Mouse (Mus musculus) intestine, embryonic 14.5 days (tissue): Measurements from ENCODE around the gene Gm853. TPM values are rescaled to one million over a fixed set of nuclear protein-coding genes. Genes with fewer than 3 reads are reported as not detected.
"Not testable (repeated sequence)": the region's sequence is repeated elsewhere in the genome, so short reads cannot be mapped to it uniquely, and the experiment has no call there.

Experiments
- ATAC-seq: fragments of 200-750 bp; cut with Nextera tagmentation; replicated peaks from 2 replicates; pipeline ENCODE4 v1.8.0; 2017; ENCODE audit warnings: low read depth, moderate number of reproducible peaks, moderate TSS enrichment, moderate library complexity; ENCODE audit not compliant: low FRiP score, low TSS enrichment
- DNase-seq: peaks from one replicate; pipeline ENCODE4 v3.0.0-alpha.2; 2018; ENCODE audit warnings: low spot score
- H3K27ac ChIP-seq: fragments of 300-500 bp; sonication (generic); 2 replicates; pipeline ENCODE4 v1.5.1; 2014; ENCODE audit warnings: low read depth, mild to moderate bottlenecking, control low read depth
- H3K27me3 ChIP-seq: fragments of 300-500 bp; sonication (generic); replicated peaks from 2 replicates; pipeline ENCODE4 v1.6.1; 2014; ENCODE audit warnings: low read length, control low read depth; ENCODE audit not compliant: control insufficient read depth, insufficient read depth
- H3K36me3 ChIP-seq: fragments of 300-500 bp; sonication (generic); 2 replicates; pipeline ENCODE4 v1.6.1; 2014; ENCODE audit warnings: low read length, control low read depth; ENCODE audit not compliant: control insufficient read depth, insufficient read depth
- H3K4me1 ChIP-seq: fragments of 300-500 bp; sonication (generic); replicated peaks from 2 replicates; pipeline ENCODE4 v1.6.1; 2014; ENCODE audit warnings: low read length, control low read depth, mixed read lengths; ENCODE audit not compliant: control insufficient read depth, insufficient read depth
- H3K4me2 ChIP-seq: fragments of 300-500 bp; sonication (generic); 2 replicates; pipeline ENCODE4 v1.6.1; 2014; ENCODE audit warnings: low read length
- H3K4me3 ChIP-seq: fragments of 300-500 bp; sonication (generic); 2 replicates; pipeline ENCODE4 v1.5.1; 2014; ENCODE audit warnings: low read depth, low read length, control low read depth, mixed read lengths
- H3K9ac ChIP-seq: fragments of 300-500 bp; sonication (generic); 2 replicates; pipeline ENCODE4 v1.6.1; 2014; ENCODE audit warnings: mild to moderate bottlenecking, low read length
- H3K9me3 ChIP-seq: fragments of 300-500 bp; sonication (generic); 2 replicates; pipeline ENCODE4 v1.6.1; 2016; ENCODE audit warnings: low read length, control low read depth; ENCODE audit not compliant: control insufficient read depth
- WGBS: fragments of 180-500 bp; shearing (Covaris S2); extraction: QIAGEN DNeasy Blood & Tissue Kit; methylation state at CpG from one replicate; pipeline ENCODE4 v1.1.7; 2014; 5-methylcytosine and 5-hydroxymethylcytosine counted together
- polyA plus RNA-seq: library from polyadenylated mRNA; unstranded; fragments of >200 nt; fragmentation: Nextera tagmentation; extraction: Ambion mirVana; gene quantifications from 2 replicates; pipeline ENCODE4 v1.2.1, GENCODE M21; 2014

The Gm853 gene
- polyA plus RNA-seq, 1 experiment from 2014 or later, result not detected

DNA sequence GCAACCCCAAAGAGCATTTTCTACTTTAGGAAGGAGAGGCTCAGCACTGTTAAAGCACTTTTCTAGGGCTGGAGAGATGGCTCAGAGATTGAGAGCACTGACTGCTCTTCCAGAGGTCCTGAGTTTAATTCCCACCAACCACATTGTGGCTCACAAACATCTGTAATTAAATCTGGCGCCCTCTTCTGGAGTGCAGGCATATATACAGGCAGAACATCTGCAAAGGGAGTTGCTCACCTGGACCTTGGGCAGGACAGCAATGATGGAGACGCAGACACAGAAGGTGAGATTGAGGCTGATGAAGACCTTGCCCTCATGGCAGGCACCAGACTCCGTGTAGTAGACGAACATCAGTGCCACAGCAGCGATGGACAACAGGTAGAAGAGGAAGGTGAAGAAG is 38.2 kb upstream of the Gm853 start:
- H3K36me3 ChIP-seq, result no peaks in the 10 kb centered on the region
- no peaks in the 10 kb centered on the region for H3K9me3 ChIP-seq
- no peaks in the 10 kb centered on the region for H3K27me3 ChIP-seq
- DNase-seq (no peak), ATAC-seq (no peak)
- H3K27ac ChIP-seq, result no peak overlapping the region
- no peak overlapping the region for H3K4me2 ChIP-seq
- 30% methylated on average over 5 of the region's 5 CpGs for WGBS
- H3K9ac ChIP-seq, result no peak overlapping the region
- no peak overlapping the region for H3K4me3 ChIP-seq
- H3K4me1 ChIP-seq, result no peaks in the 10 kb centered on the region

DNA sequence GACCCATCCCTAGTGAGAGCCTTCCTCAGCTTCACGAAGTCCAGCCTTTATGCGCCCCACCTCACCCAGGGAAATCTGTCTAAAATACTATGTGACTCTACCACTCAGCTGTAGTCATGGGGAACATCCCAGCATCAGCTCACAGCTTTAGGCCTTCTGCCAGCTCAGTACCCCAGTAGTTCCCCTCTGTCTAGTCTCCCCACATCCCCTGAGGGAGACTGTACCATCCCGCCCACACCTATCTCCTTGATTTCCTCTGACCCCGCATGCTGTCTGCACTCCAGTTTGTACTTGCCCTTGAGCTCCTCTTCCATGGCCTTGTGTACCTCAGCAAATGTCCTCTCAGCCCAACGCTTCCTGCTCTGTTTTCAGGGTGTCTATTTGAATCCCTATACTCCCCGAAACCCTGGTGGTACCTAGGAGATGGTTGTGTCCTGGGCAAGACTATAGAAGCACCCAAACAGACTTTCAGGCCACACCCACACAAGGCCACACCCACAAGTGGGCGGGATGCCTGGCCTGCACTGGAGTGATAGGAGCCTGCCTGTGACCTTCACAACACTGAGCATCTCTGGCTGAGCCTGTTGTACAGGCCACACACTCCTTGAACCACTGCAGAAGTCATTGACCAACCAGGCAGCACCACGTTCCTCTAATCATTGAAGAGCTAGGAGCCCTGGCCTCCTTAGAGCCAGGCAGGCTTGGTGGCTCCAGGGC is 30.4 kb upstream of the Gm853 start:
- no peaks in the 10 kb centered on the region for H3K27me3 ChIP-seq

DNA sequence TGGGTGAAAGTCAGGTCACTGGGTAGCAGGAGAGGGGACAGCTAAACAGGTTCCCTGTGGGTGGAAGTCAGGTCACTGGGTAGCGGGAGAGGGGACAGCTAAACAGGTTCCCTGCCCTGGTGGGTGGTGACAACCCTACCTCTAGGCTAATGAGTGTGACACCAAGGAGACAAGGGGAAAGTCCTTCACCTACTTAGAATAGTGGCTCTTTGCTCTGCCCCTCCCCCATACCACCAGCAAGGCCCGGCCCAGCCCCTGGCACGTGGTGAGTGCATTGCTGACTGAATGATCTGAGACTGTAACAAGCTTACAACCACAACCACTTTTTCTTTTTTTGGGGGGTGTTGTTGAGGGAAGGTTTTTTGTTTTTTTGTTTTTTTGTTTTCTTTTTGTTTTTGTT is 29.6 kb upstream of the Gm853 start:
- peak; percentile 56 for DNase-seq
- Histone ChIP-seq H3K4me3 (no peak overlapping the region), H3K4me1 (no peaks in the 10 kb centered on the region), H3K36me3 (no peaks in the 10 kb centered on the region), H3K9me3 (no peaks in the 10 kb centered on the region), H3K4me2 (no peak overlapping the region), H3K9ac (no peak overlapping the region), H3K27me3 (no peaks in the 10 kb centered on the region), H3K27ac (no peak overlapping the region)
- 0 out of 2 replicates have a peak, but pooled peaks have one; percentile 17 for ATAC-seq
- 32% methylated on average over 3 of the region's 3 CpGs for WGBS

More for the DNA sequence above, 30.4 kb upstream of the Gm853 start:
- Histone ChIP-seq H3K9me3 (no peaks in the 10 kb centered on the region), H3K27ac (no peak overlapping the region), H3K4me3 (no peak overlapping the region), H3K36me3 (no peaks in the 10 kb centered on the region), H3K9ac (no peak overlapping the region), H3K4me1 (no peaks in the 10 kb centered on the region), H3K4me2 (no peak overlapping the region)
- no peak; the same call in 1 of the 2 replicates for ATAC-seq
- DNase-seq, result no peak
- WGBS, result 60% methylated on average over 8 of the region's 8 CpGs

DNA sequence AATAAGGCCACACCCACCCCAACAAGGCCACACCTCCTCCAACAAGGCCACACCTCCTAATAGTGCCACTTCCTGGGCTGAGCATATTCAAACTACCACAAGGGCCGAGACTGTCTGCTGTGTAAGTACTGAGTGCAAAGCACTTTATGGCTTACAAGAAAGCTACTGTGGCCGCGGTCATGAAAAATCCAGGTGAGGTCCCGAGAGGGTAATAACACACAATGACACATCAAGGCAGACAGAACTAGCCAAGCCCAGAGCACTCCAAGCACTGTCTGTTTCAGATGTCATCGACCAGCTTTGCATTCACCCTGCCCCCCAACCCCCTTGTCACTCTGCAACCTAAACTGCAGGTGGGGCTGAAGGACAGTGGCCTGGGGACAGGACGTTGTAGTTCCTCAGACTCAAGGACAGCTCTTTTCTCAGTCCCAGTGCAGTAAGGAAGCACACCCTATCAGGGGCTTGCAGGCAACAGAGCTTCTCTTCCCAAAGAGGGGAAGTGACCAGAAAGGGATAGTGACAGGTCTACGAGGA is 29.0 kb upstream of the Gm853 start:
- no peak for DNase-seq
- H3K36me3 ChIP-seq, result no peaks in the 10 kb centered on the region

DNA sequence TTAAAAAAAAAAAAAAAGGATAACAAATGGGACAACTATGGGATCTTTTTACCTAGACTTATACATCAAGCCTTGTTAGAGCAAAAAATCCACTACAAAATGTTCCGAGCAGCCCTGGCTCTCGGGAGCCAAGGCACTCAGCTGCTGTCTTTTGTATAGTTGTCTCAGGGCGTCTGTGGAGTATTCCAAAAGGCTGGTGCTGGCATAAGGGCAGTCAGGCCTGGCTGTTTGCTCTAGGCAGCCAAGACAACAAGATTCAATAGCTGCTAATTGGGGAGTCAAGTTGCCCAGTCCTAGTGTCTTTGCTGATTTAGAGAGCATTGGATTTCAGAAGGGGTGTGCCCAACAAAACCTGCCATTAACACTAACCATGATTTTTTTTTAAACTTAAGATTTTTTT is 26.4 kb upstream of the Gm853 start:
- Histone ChIP-seq H3K27ac (no peak overlapping the region), H3K9me3 (no peaks in the 10 kb centered on the region), H3K27me3 (no peaks in the 10 kb centered on the region), H3K4me2 (no peak overlapping the region), H3K9ac (no peak overlapping the region), H3K4me3 (no peak overlapping the region), H3K4me1 (no peaks in the 10 kb centered on the region), H3K36me3 (no peaks in the 10 kb centered on the region)
- DNase-seq, result no peak
- 66% methylated on average over 3 of the region's 3 CpGs for WGBS
- ATAC-seq, result no peak

More for the DNA sequence above, 29.0 kb upstream of the Gm853 start:
- no peak overlapping the region for H3K4me2 ChIP-seq
- H3K9ac ChIP-seq, result no peak overlapping the region
- H3K27ac ChIP-seq, result no peak overlapping the region
- WGBS, result 37% methylated on average over 7 of the region's 7 CpGs
- no peaks in the 10 kb centered on the region for H3K9me3 ChIP-seq
- H3K4me3 ChIP-seq, result no peak overlapping the region
- H3K27me3 ChIP-seq, result no peaks in the 10 kb centered on the region
- H3K4me1 ChIP-seq, result no peaks in the 10 kb centered on the region
- ATAC-seq, result peak; percentile 47; the same call in 1 of the 2 replicates

DNA sequence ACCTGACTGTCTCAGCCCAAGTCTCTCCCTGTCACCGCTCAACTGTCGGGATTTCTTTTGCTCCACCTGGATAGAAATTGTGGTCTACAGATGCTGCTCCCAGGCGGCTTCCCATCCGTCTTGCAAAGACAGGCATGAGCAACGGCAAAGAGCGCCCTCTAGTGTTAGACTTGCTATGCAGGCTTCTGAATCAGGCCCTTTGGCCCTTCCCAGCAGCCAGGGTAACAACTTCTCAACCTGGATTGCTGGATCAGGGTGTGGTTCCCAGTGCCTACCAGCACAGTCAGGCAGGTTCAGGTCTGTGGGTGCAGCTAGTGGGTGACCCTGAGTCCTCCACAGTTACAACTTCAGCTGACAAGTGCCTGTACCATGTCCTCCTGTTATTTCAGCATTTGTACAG is 23.9 kb upstream of the Gm853 start:
- Histone ChIP-seq H3K4me2 (no peak overlapping the region), H3K27me3 (no peaks in the 10 kb centered on the region), H3K9me3 (no peaks in the 10 kb centered on the region), H3K4me3 (no peak overlapping the region), H3K4me1 (no peaks in the 10 kb centered on the region), H3K27ac (no peak overlapping the region), H3K9ac (no peak overlapping the region), H3K36me3 (no peaks in the 10 kb centered on the region)
- DNase-seq, result peak; percentile 90
- 2% methylated on average over 6 of the region's 6 CpGs for WGBS
- ATAC-seq, result 0 out of 2 replicates have a peak, but pooled peaks have one; percentile 23

DNA sequence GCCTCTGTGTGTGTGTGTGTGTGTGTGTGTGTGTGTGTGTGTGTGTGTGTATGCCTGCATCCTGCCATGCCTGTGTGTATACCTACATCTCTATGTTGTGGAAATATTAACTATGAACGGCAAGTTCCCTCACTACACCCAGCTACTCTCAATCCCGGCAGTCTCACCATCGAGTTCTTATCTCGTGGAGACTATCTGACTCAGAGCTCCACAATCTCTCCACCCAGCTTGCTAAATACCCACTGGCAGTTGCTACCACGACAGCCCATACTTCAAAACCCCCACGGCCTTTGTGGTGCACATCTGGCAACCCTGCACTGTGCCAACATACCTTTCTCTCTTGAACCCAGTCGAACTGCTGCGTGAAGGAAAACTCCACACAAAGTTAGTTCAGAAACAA is 22.5 kb upstream of the Gm853 start:
- WGBS, result 72% methylated on average over 8 of the region's 8 CpGs

DNA sequence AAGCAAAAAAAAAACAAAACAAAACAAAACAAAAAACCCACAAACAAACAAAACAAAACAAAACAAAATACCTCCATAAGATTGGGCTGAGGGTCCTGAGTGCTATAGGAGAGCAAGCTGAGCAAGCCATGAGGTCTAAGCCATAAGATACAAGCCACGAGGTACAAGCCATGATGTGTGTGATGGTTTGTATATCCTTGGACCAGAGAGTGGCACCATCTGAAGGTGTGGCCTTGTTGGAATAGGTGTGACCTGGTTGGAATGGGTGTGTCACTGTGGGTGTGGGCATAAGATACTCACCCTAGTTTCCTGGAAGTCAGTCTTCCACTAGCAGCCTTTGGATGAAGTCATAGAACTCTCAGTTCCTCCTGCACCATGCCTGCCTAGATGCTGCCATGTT is 21.4 kb upstream of the Gm853 start:
- H3K27ac ChIP-seq, H3K27me3 ChIP-seq, H3K36me3 ChIP-seq, H3K4me1 ChIP-seq, H3K4me3 ChIP-seq, H3K9ac ChIP-seq, H3K4me2 ChIP-seq, H3K9me3 ChIP-seq, DNase-seq, ATAC-seq: not testable (repeated sequence)
- 73% methylated on average over 1 of the region's 1 CpGs for WGBS

More for the DNA sequence above, 22.5 kb upstream of the Gm853 start:
- H3K4me3 ChIP-seq, result no peak overlapping the region
- H3K4me2 ChIP-seq, result no peak overlapping the region
- DNase-seq (no peak), ATAC-seq (no peak)
- H3K27ac ChIP-seq, result no peak overlapping the region
- H3K9ac ChIP-seq, result no peak overlapping the region
- H3K27me3 ChIP-seq, result no peaks in the 10 kb centered on the region
- no peaks in the 10 kb centered on the region for H3K36me3 ChIP-seq
- no peaks in the 10 kb centered on the region for H3K4me1 ChIP-seq
- H3K9me3 ChIP-seq, result no peaks in the 10 kb centered on the region

DNA sequence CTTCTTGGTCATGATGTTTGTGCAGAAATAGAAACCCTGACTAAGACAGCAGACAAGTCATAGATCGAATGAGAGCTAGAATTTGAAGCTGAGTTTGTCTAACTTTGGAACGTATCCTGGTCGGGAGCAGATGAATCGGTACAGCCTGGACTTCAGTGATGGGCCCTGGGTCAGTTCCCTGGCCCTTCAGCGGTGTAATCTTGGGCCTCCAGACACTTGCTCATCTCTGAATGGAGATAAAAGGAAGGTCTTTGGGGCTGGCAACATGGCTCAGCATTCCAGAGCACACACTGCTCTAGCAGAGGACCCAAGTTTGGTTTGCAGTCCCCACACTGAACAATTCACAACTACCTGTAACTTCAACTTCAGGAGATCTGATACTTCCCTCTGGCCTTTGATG is 20.8 kb upstream of the Gm853 start:
- Histone ChIP-seq H3K27ac (no peak overlapping the region), H3K4me1 (no peaks in the 10 kb centered on the region), H3K36me3 (no peaks in the 10 kb centered on the region), H3K9me3 (no peaks in the 10 kb centered on the region), H3K4me2 (no peak overlapping the region), H3K9ac (no peak overlapping the region), H3K27me3 (no peaks in the 10 kb centered on the region), H3K4me3 (no peak overlapping the region)
- DNase-seq, result no peak
- WGBS, result 87% methylated on average over 5 of the region's 5 CpGs
- ATAC-seq, result no peak
